Mouse (Mus musculus): ENCODE measurements around the gene Rexo4. TPM values are rescaled to one million over a fixed set of nuclear protein-coding genes. Genes with fewer than 3 reads are reported as not detected.

The Rexo4 gene
- total RNA-seq, 1 experiment, result 56.7 TPM

GRCm38 (mm10) chr2:26933304-26934055, 30.7 kb downstream of the Rexo4 start, which contains the start of the genes Surf4 and Stkld1:
TSS of gene Surf4 (minus strand) at chr2:26933928.
TSS of gene Stkld1 (plus strand) at chr2:26934047.
- no peaks in the 10 kb centered on the region for H3K9me3 ChIP-seq (ENCODE audit: control insufficient read depth, insufficient read depth, low read depth, low read length)
- DNase-seq (ENCODE audit: low read depth, low spot score), result peak; percentile 92
- no peak for TF ChIP-seq ZNF384 (IDR thresholded peaks at IDR 0.05; ENCODE audit: low read depth, low read length)
- TF ChIP-seq HCFC1 (IDR thresholded peaks at IDR 0.05; ENCODE audit: borderline replicate concordance, insufficient read depth, low read length), result no peak; the same call in 1 of the 2 replicates
- no peak for TF ChIP-seq MAFK (IDR thresholded peaks at IDR 0.05; ENCODE audit: insufficient read depth, low read depth, low read length)
- TF ChIP-seq ZC3H11A (IDR thresholded peaks at IDR 0.05; ENCODE audit: borderline replicate concordance, low read depth, low read length), result no peak
- TF ChIP-seq CHD2 (IDR thresholded peaks at IDR 0.05; ENCODE audit: low read depth, low read length), result no peak
- H3K27ac ChIP-seq (ENCODE audit: insufficient read depth, low read depth, low read length, poor library complexity, severe bottlenecking), result peak within 1 kb of the TSS; percentile 74
- in situ Hi-C loops (cut with MboI; ENCODE audit: low sequenced_read_pairs in 2 of 2, unreplicated experiment in 2 of 2), result no loop called here
- peak within 1 kb of the TSS; percentile 94 for H3K9ac ChIP-seq (ENCODE audit: insufficient read depth, low read depth, low read length, poor library complexity, severe bottlenecking)
- peaks cover 2 to 7% of the 10 kb centered on the region in 2 experiments; a peak in 2 of 4 replicates for H3K4me1 ChIP-seq (ENCODE audit: control insufficient read depth in 2 of 2, insufficient read depth in 2 of 2, low read length in 2 of 2, poor library complexity in 1 of 2)
- H3K36me3 ChIP-seq (ENCODE audit: control insufficient read depth, insufficient read depth, low read length, poor library complexity, severe bottlenecking), result peaks cover 9% of the 10 kb centered on the region
- H3K4me3 ChIP-seq (ENCODE audit: insufficient read depth in 1 of 2, low read depth in 1 of 2, low read length in 2 of 2, poor library complexity in 1 of 2, severe bottlenecking in 1 of 2), result peak within 1 kb of the TSS; percentile 94

- in situ Hi-C loops (cut with MboI; ENCODE audit: low sequenced_read_pairs in 2 of 2, unreplicated experiment in 2 of 2), result no loop called here
- peak overlapping the region; percentile 74 for H3K27ac ChIP-seq (ENCODE audit: insufficient read depth, low read depth, low read length, poor library complexity, severe bottlenecking)
- TF ChIP-seq ZNF384 (IDR thresholded peaks at IDR 0.05; ENCODE audit: low read depth, low read length), result no peak
- no peak for TF ChIP-seq MAFK (IDR thresholded peaks at IDR 0.05; ENCODE audit: insufficient read depth, low read depth, low read length)
- no peak for TF ChIP-seq ZC3H11A (IDR thresholded peaks at IDR 0.05; ENCODE audit: borderline replicate concordance, low read depth, low read length)
- TF ChIP-seq HCFC1 (IDR thresholded peaks at IDR 0.05; ENCODE audit: borderline replicate concordance, insufficient read depth, low read length), result no peak
These were observed 31.5 kb downstream of the Rexo4 start for GRCm38 (mm10) chr2:26932473-26933303.

GRCm38 (mm10) chr2:26930390-26930789, 33.8 kb downstream of the Rexo4 start:
- Histone ChIP-seq H3K9me3 (ENCODE audit: control insufficient read depth, insufficient read depth, low read depth, low read length) (no peaks in the 10 kb centered on the region), H3K27ac (ENCODE audit: insufficient read depth, low read depth, low read length, poor library complexity, severe bottlenecking) (no peak overlapping the region), H3K4me3 (ENCODE audit: insufficient read depth in 1 of 2, low read depth in 1 of 2, low read length in 2 of 2, poor library complexity in 1 of 2, severe bottlenecking in 1 of 2) (no peak overlapping the region), H3K9ac (ENCODE audit: insufficient read depth, low read depth, low read length, poor library complexity, severe bottlenecking) (no peak overlapping the region), H3K36me3 (ENCODE audit: control insufficient read depth, insufficient read depth, low read length, poor library complexity, severe bottlenecking) (peaks cover 21% of the 10 kb centered on the region), H3K4me1 (ENCODE audit: control insufficient read depth in 2 of 2, insufficient read depth in 2 of 2, low read length in 2 of 2, poor library complexity in 1 of 2) (peaks cover 2 to 7% of the 10 kb centered on the region in 2 experiments; a peak in 2 of 4 replicates)
- in situ Hi-C loops (cut with MboI; ENCODE audit: low sequenced_read_pairs in 2 of 2, unreplicated experiment in 2 of 2), result no loop called here
- TF ChIP-seq ZC3H11A (IDR thresholded peaks at IDR 0.05; ENCODE audit: borderline replicate concordance, low read depth, low read length), result peak; percentile 61; the same call in 1 of the 2 replicates
- TF ChIP-seq MAFK (IDR thresholded peaks at IDR 0.05; ENCODE audit: insufficient read depth, low read depth, low read length), result peak; percentile 84
- TF ChIP-seq CHD2 (IDR thresholded peaks at IDR 0.05; ENCODE audit: low read depth, low read length), result no peak
- peak; percentile 69 for DNase-seq (ENCODE audit: low read depth, low spot score)

More at GRCm38 (mm10) chr2:26932473-26933303, 31.5 kb downstream of the Rexo4 start:
- Histone ChIP-seq H3K4me3 (ENCODE audit: insufficient read depth in 1 of 2, low read depth in 1 of 2, low read length in 2 of 2, poor library complexity in 1 of 2, severe bottlenecking in 1 of 2) (peak overlapping the region; percentile 94), H3K36me3 (ENCODE audit: control insufficient read depth, insufficient read depth, low read length, poor library complexity, severe bottlenecking) (peaks cover 9% of the 10 kb centered on the region), H3K9me3 (ENCODE audit: control insufficient read depth, insufficient read depth, low read depth, low read length) (no peaks in the 10 kb centered on the region), H3K4me1 (ENCODE audit: control insufficient read depth in 2 of 2, insufficient read depth in 2 of 2, low read length in 2 of 2, poor library complexity in 1 of 2) (peaks cover 2 to 7% of the 10 kb centered on the region in 2 experiments; a peak in 2 of 4 replicates), H3K9ac (ENCODE audit: insufficient read depth, low read depth, low read length, poor library complexity, severe bottlenecking) (peak overlapping the region; percentile 94)
- no peak for DNase-seq (ENCODE audit: low read depth, low spot score)

GRCm38 (mm10) chr2:26927745-26928476, 36.3 kb downstream of the Rexo4 start:
- H3K4me3 ChIP-seq (ENCODE audit: insufficient read depth in 1 of 2, low read depth in 1 of 2, low read length in 2 of 2, poor library complexity in 1 of 2, severe bottlenecking in 1 of 2), result no peak overlapping the region
- H3K9me3 ChIP-seq (ENCODE audit: control insufficient read depth, insufficient read depth, low read depth, low read length), result no peaks in the 10 kb centered on the region
- TF ChIP-seq CHD2 (IDR thresholded peaks at IDR 0.05; ENCODE audit: low read depth, low read length) (no peak), MAFK (IDR thresholded peaks at IDR 0.05; ENCODE audit: insufficient read depth, low read depth, low read length) (no peak), HCFC1 (IDR thresholded peaks at IDR 0.05; ENCODE audit: borderline replicate concordance, insufficient read depth, low read length) (no peak), ZNF384 (IDR thresholded peaks at IDR 0.05; ENCODE audit: low read depth, low read length) (no peak), ZC3H11A (IDR thresholded peaks at IDR 0.05; ENCODE audit: borderline replicate concordance, low read depth, low read length) (no peak)
- peaks cover 31% of the 10 kb centered on the region for H3K36me3 ChIP-seq (ENCODE audit: control insufficient read depth, insufficient read depth, low read length, poor library complexity, severe bottlenecking)
- no peak for DNase-seq (ENCODE audit: low read depth, low spot score)
- in situ Hi-C loops (cut with MboI; ENCODE audit: low sequenced_read_pairs in 2 of 2, unreplicated experiment in 2 of 2), result no loop called here
- H3K4me1 ChIP-seq (ENCODE audit: control insufficient read depth in 2 of 2, insufficient read depth in 2 of 2, low read length in 2 of 2, poor library complexity in 1 of 2), result no peaks in the 10 kb centered on the region
- H3K9ac ChIP-seq (ENCODE audit: insufficient read depth, low read depth, low read length, poor library complexity, severe bottlenecking), result no peak overlapping the region
- H3K27ac ChIP-seq (ENCODE audit: insufficient read depth, low read depth, low read length, poor library complexity, severe bottlenecking), result no peak overlapping the region
